In genomic region chr1:117111496-117111895, GRCm38 (mm10) we compare ENCODE assay signal across 26 mouse cellular contexts.
A peak's percentile ranks its signal among the peaks of the same experiment; 100 is the strongest.
DNase-seq lines count a peak whose midpoint lies in the region; ATAC-seq lines count a peak whose summit lies in the region.
"Had no signal": no experiment of that assay in that cellular context is flagged by ENCODE, and none has a peak within 500 bp of the region (broad histone marks: within the 10 kb centered on the region; RNA-seq: fewer than 3 reads in every experiment).

No protein-coding gene starts in this region.

- H3K4me3 ChIP-seq in forebrain, embryonic 13.5 days, result no peak overlapping the region
- H3K4me3 ChIP-seq in midbrain, embryonic 15.5 days, result no peak overlapping the region
- H3K4me3 ChIP-seq: embryonic facial prominence, embryonic 13.5 days; embryonic facial prominence, embryonic 15.5 days; erythroblast, embryonic 14.5 days; forebrain, embryonic 10.5 days; forebrain, embryonic 12.5 days; forebrain, embryonic 15.5 days had no signal

- H3K36me3 ChIP-seq in forebrain, embryonic 13.5 days (ENCODE audit: poor library complexity, severe bottlenecking), result no peaks in the 10 kb centered on the region
- no peaks in the 10 kb centered on the region for H3K36me3 ChIP-seq in midbrain, embryonic 15.5 days (replicated peaks)
- H3K36me3 ChIP-seq: embryonic facial prominence, embryonic 13.5 days; embryonic facial prominence, embryonic 15.5 days; forebrain, embryonic 10.5 days; forebrain, embryonic 12.5 days; forebrain, embryonic 15.5 days; G1E had no signal

- no peak overlapping the region for H3K27ac ChIP-seq in forebrain, embryonic 13.5 days
- no peak overlapping the region for H3K27ac ChIP-seq in midbrain, embryonic 15.5 days
- H3K27ac ChIP-seq: embryonic facial prominence, embryonic 13.5 days; embryonic facial prominence, embryonic 15.5 days; forebrain, embryonic 10.5 days; forebrain, embryonic 12.5 days; forebrain, embryonic 15.5 days had no signal

- no peak overlapping the region for H3K4me2 ChIP-seq in forebrain, embryonic 13.5 days
- H3K4me2 ChIP-seq in midbrain, embryonic 15.5 days, result no peak overlapping the region
- H3K4me2 ChIP-seq: embryonic facial prominence, embryonic 13.5 days; embryonic facial prominence, embryonic 15.5 days; forebrain, embryonic 12.5 days; forebrain, embryonic 15.5 days had no signal

- no peaks in the 10 kb centered on the region for H3K4me1 ChIP-seq in forebrain, embryonic 13.5 days
- H3K4me1 ChIP-seq in midbrain, embryonic 15.5 days, result no peaks in the 10 kb centered on the region
- H3K4me1 ChIP-seq: embryonic facial prominence, embryonic 13.5 days; embryonic facial prominence, embryonic 15.5 days; forebrain, embryonic 10.5 days; forebrain, embryonic 12.5 days; forebrain, embryonic 15.5 days had no signal

- ATAC-seq in forebrain, embryonic 13.5 days, result no peak
- ATAC-seq in midbrain, embryonic 15.5 days (replicated peaks), result no peak
- ATAC-seq: activated CD4-positive, CD25-positive, alpha-beta regulatory T cell, adult 4 months; CD4-positive, CD25-positive, alpha-beta regulatory T cell, adult 4 months; forebrain, embryonic 15.5 days; forebrain, postnatal 0 days; Patski had no signal

- no peaks in the 10 kb centered on the region for H3K27me3 ChIP-seq in forebrain, embryonic 13.5 days
- H3K27me3 ChIP-seq in midbrain, embryonic 15.5 days (replicated peaks), result no peaks in the 10 kb centered on the region
- H3K27me3 ChIP-seq: CH12.LX; embryonic facial prominence, embryonic 13.5 days; embryonic facial prominence, embryonic 15.5 days; forebrain, embryonic 12.5 days; forebrain, embryonic 15.5 days; Patski had no signal

- H3K9ac ChIP-seq in forebrain, embryonic 13.5 days, result no peak overlapping the region
- no peak overlapping the region for H3K9ac ChIP-seq in midbrain, embryonic 15.5 days
- H3K9ac ChIP-seq: embryonic facial prominence, embryonic 13.5 days; embryonic facial prominence, embryonic 15.5 days; forebrain, embryonic 12.5 days; forebrain, embryonic 15.5 days; forebrain, postnatal 0 days had no signal

- peak; percentile 69 to 84 for DNase-seq in adrenal gland, adult (ENCODE audit: inconsistent age in 2 of 2, low spot score in 1 of 2)
- DNase-seq in adrenal gland, adult 18-20 months (ENCODE audit: low spot score in 2 of 2), result no peak
- DNase-seq in adrenal gland, adult 8-10 months, result peak; percentile 68
- peak; percentile 40 for DNase-seq in adrenal gland, postnatal 14 days
- peak; percentile 53 to 59 for DNase-seq in adrenal gland, postnatal 36 days
- DNase-seq: B cell, adult 2 months; cerebellum, adult 11-12 months; cerebellum, adult 2 months; cerebellum, adult 9-10 months; cerebellum, postnatal 10 days; cerebellum, postnatal 25 days; embryo, embryonic 11 days; forebrain, postnatal 0 days had no signal

- 78% methylated on average over 2 of the region's 2 CpGs for WGBS in forebrain, embryonic 13.5 days
- WGBS in midbrain, embryonic 15.5 days, result 68% methylated on average over 2 of the region's 2 CpGs

- no peaks in the 10 kb centered on the region for H3K9me3 ChIP-seq in forebrain, embryonic 13.5 days (replicated peaks)
- H3K9me3 ChIP-seq in midbrain, embryonic 15.5 days, result no peaks in the 10 kb centered on the region
- H3K9me3 ChIP-seq: embryonic facial prominence, embryonic 13.5 days; embryonic facial prominence, embryonic 15.5 days; forebrain, embryonic 10.5 days; forebrain, embryonic 12.5 days; forebrain, embryonic 15.5 days had no signal

Comparison
In these comparisons a context has a peak if more than half of its experiments do, and no peak if none do; other contexts are left out.
1. DNase-seq: peak in adrenal gland, adult (2 of 2), adrenal gland, adult 8-10 months (single experiment), adrenal gland, postnatal 14 days (single experiment) and adrenal gland, postnatal 36 days (2 of 2); none in adrenal gland, adult 18-20 months (0 of 2).